Mouse (Mus musculus) embryonic facial prominence, embryonic 11.5 days (tissue): Measurements from ENCODE around the gene Aim2. TPM values are rescaled to one million over a fixed set of nuclear protein-coding genes. Genes with fewer than 3 reads are reported as not detected.

Experiments
- ATAC-seq: fragments of 200-750 bp; cut with Nextera tagmentation; replicated peaks from 2 replicates; pipeline ENCODE4 v1.8.0; 2017; ENCODE audit warnings: low read depth; ENCODE audit not compliant: insufficient number of reproducible peaks, low FRiP score, low TSS enrichment
- DNase-seq: peaks from one replicate; pipeline ENCODE4 v3.0.0-alpha.2; 2015; ENCODE audit warnings: low spot score
- H3K27ac ChIP-seq: fragments of 300-500 bp; sonication (generic); replicated peaks from 2 replicates; pipeline ENCODE4 v1.5.1; 2014; ENCODE audit warnings: mild to moderate bottlenecking, low read depth, low read length, control low read depth
- H3K27me3 ChIP-seq: fragments of 300-500 bp; sonication (generic); 2 replicates; pipeline ENCODE4 v1.6.1; 2014; ENCODE audit warnings: mild to moderate bottlenecking, low read length, moderate library complexity, mixed read lengths; ENCODE audit not compliant: control insufficient read depth, insufficient read depth
- H3K36me3 ChIP-seq: fragments of 300-500 bp; sonication (generic); replicated peaks from 2 replicates; pipeline ENCODE4 v1.6.1; 2014; ENCODE audit warnings: low read depth, mild to moderate bottlenecking, low read length, moderate library complexity, mixed read lengths; ENCODE audit not compliant: control insufficient read depth, insufficient read depth
- H3K4me1 ChIP-seq: fragments of 300-500 bp; sonication (generic); 2 replicates; pipeline ENCODE4 v1.6.1; 2014; ENCODE audit warnings: low read length, mixed read lengths; ENCODE audit not compliant: control insufficient read depth, insufficient read depth
- H3K4me2 ChIP-seq: fragments of 300-500 bp; sonication (generic); 2 replicates; pipeline ENCODE4 v1.6.1; 2014; ENCODE audit warnings: low read depth, mild to moderate bottlenecking, control low read depth, low read length, moderate library complexity
- H3K4me3 ChIP-seq: fragments of 300-500 bp; sonication (generic); 2 replicates; pipeline ENCODE4 v1.5.1; 2014; ENCODE audit warnings: low read depth, low read length, control low read depth
- H3K9ac ChIP-seq: fragments of 300-500 bp; sonication (generic); replicated peaks from 2 replicates; pipeline ENCODE4 v1.6.1; 2014; ENCODE audit warnings: mild to moderate bottlenecking, control low read depth, low read length
- H3K9me3 ChIP-seq: fragments of 300-500 bp; sonication (generic); replicated peaks from 2 replicates; pipeline ENCODE4 v1.6.1; 2016; ENCODE audit warnings: mild to moderate bottlenecking, low read length, inconsistent platforms, mixed read lengths; ENCODE audit not compliant: control insufficient read depth
- WGBS: fragments of 180-500 bp; shearing (Covaris S2); extraction: QIAGEN DNeasy Blood & Tissue Kit; methylation state at CpG from one replicate; pipeline ENCODE4 v1.1.7; 2014; 5-methylcytosine and 5-hydroxymethylcytosine counted together
- polyA plus RNA-seq: library from polyadenylated mRNA; unstranded; fragments of >200 nt; fragmentation: Nextera tagmentation; extraction: Ambion mirVana; gene quantifications from 2 replicates; pipeline ENCODE4 v1.2.1, GENCODE M21; 2014

Gene Aim2
- polyA plus RNA-seq, 1 experiment from 2014 or later, result 2.1 TPM

- DNase-seq (no peak), ATAC-seq (no peak)
- no peaks in the 10 kb centered on the region for H3K27me3 ChIP-seq
- H3K4me1 ChIP-seq, result no peaks in the 10 kb centered on the region
- no peak overlapping the region for H3K4me2 ChIP-seq
- no peak overlapping the region for H3K4me3 ChIP-seq
- H3K9ac ChIP-seq, result no peak overlapping the region
- no peaks in the 10 kb centered on the region for H3K9me3 ChIP-seq
- H3K27ac ChIP-seq, result no peak overlapping the region
- H3K36me3 ChIP-seq, result no peaks in the 10 kb centered on the region
Observed at GRCm38 (mm10) chr1:173409066-173409465, 58.4 kb downstream of the Aim2 start.

DNA sequence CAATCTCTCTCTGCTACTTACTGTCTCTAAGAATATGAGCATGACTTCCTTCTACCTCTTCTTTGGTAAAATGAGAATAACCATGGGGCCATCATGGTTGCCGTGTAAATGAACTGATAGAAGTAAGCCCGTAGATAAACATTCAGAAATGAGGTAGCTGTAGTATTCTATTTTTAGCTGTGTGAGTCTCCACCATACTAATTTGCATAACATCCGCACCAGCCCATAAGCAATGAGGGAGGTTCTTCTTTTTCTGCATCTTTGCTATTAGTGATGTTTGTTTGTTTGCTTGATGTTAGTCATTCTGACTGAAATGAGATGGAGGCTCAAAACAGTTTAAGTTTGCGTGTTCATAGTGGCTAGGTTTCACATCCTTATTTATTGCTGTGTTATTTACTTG, 61.2 kb downstream of the Aim2 start:
- Histone ChIP-seq H3K4me2 (no peak overlapping the region), H3K4me3 (no peak overlapping the region), H3K27ac (no peak overlapping the region), H3K9me3 (no peaks in the 10 kb centered on the region), H3K36me3 (no peaks in the 10 kb centered on the region), H3K27me3 (no peaks in the 10 kb centered on the region), H3K4me1 (no peaks in the 10 kb centered on the region), H3K9ac (no peak overlapping the region)
- DNase-seq, result no peak
- WGBS, result 87% methylated on average over 4 of the region's 4 CpGs
- no peak for ATAC-seq

GRCm38 (mm10) chr1:173414631-173415030, 64.0 kb downstream of the Aim2 start:
- no peaks in the 10 kb centered on the region for H3K9me3 ChIP-seq
- no peak overlapping the region for H3K4me3 ChIP-seq
- WGBS, result 78% methylated on average over 3 of the region's 3 CpGs
- no peak overlapping the region for H3K4me2 ChIP-seq
- H3K27ac ChIP-seq, result no peak overlapping the region
- H3K27me3 ChIP-seq, result no peaks in the 10 kb centered on the region
- ATAC-seq (no peak), DNase-seq (no peak)
- no peaks in the 10 kb centered on the region for H3K4me1 ChIP-seq
- H3K9ac ChIP-seq, result no peak overlapping the region
- H3K36me3 ChIP-seq, result no peaks in the 10 kb centered on the region

GRCm38 (mm10) chr1:173418516-173418915, 67.8 kb downstream of the Aim2 start:
- Histone ChIP-seq H3K36me3 (no peaks in the 10 kb centered on the region), H3K27ac (no peak overlapping the region), H3K9ac (no peak overlapping the region), H3K9me3 (no peaks in the 10 kb centered on the region), H3K4me1 (no peaks in the 10 kb centered on the region), H3K4me3 (no peak overlapping the region), H3K27me3 (no peaks in the 10 kb centered on the region), H3K4me2 (no peak overlapping the region)
- DNase-seq, result no peak
- WGBS, result 83% methylated on average over 3 of the region's 3 CpGs
- no peak for ATAC-seq

GRCm38 (mm10) chr1:173418936-173419621, 68.4 kb downstream of the Aim2 start:
- no peak overlapping the region for H3K4me2 ChIP-seq
- H3K9ac ChIP-seq, result no peak overlapping the region
- WGBS, result 67% methylated on average over 1 of the region's 1 CpGs
- H3K4me1 ChIP-seq, result no peaks in the 10 kb centered on the region
- ATAC-seq (no peak), DNase-seq (no peak)
- no peak overlapping the region for H3K4me3 ChIP-seq
- H3K27ac ChIP-seq, result no peak overlapping the region
- no peaks in the 10 kb centered on the region for H3K27me3 ChIP-seq
- no peaks in the 10 kb centered on the region for H3K36me3 ChIP-seq
- H3K9me3 ChIP-seq, result no peaks in the 10 kb centered on the region

DNA sequence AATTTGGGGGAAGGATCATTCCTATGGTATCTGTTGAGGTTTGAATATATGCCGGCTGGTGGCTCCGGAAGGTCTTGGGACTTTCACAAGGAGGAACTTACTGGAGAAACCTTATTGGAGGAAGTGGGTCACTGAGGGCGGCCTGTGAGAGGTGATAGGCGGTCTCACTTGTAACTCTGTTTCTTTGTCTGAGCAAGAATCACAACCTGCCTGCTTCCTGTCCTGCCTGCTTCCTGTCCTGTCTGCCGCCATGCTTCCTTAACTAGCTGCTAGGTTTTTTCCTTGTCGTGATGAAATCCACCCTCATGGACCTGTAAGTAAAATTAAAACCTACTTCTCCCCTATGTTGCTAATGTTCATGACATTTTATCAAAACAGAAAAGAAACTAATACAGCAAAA, 69.7 kb downstream of the Aim2 start:
- Histone ChIP-seq H3K27me3 (no peaks in the 10 kb centered on the region), H3K9me3 (no peaks in the 10 kb centered on the region), H3K36me3 (no peaks in the 10 kb centered on the region), H3K4me2 (no peak overlapping the region), H3K4me3 (no peak overlapping the region), H3K9ac (no peak overlapping the region), H3K4me1 (no peaks in the 10 kb centered on the region), H3K27ac (no peak overlapping the region)
- ATAC-seq, result no peak
- DNase-seq, result no peak
- WGBS, result 77% methylated on average over 6 of the region's 6 CpGs

DNA sequence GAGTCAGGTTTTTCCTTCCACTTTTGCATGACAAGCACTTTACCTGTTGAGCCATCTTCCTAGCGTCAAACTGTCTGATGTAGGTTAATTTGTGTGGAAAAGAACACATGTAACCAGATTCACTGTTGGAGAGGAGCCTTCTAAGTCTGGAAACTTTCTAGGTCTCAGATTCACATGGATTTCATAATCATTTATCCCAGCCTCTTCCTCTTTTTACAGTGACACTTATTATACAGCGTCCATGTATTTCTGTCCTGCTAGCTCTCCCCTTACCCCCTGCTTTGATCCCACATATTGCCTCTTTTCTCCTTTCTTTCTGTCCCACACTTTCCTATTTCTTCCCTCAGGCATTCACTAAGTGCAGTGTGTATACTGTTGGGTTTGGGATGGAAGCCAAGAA, 75.7 kb downstream of the Aim2 start:
- no peaks in the 10 kb centered on the region for H3K27me3 ChIP-seq
- no peak overlapping the region for H3K27ac ChIP-seq
- no peak overlapping the region for H3K9ac ChIP-seq
- H3K36me3 ChIP-seq, result no peaks in the 10 kb centered on the region
- H3K4me2 ChIP-seq, result no peak overlapping the region
- no peak overlapping the region for H3K4me3 ChIP-seq
- no peaks in the 10 kb centered on the region for H3K9me3 ChIP-seq
- WGBS, result 87% methylated on average over 2 of the region's 2 CpGs
- ATAC-seq (no peak), DNase-seq (no peak)
- no peaks in the 10 kb centered on the region for H3K4me1 ChIP-seq

- ATAC-seq (no peak), DNase-seq (no peak)
- Histone ChIP-seq H3K27me3 (no peaks in the 10 kb centered on the region), H3K4me2 (no peak overlapping the region), H3K4me3 (no peak overlapping the region), H3K27ac (no peak overlapping the region), H3K9ac (no peak overlapping the region), H3K9me3 (no peaks in the 10 kb centered on the region), H3K36me3 (no peaks in the 10 kb centered on the region), H3K4me1 (no peaks in the 10 kb centered on the region)
- WGBS, result 69% methylated on average over 8 of the region's 8 CpGs
Observed at GRCm38 (mm10) chr1:173427385-173427784, 76.7 kb downstream of the Aim2 start.
